Mouse (Mus musculus): ENCODE measurements around the gene Cdh22. TPM values are rescaled to one million over a fixed set of nuclear protein-coding genes. Genes with fewer than 3 reads are reported as not detected.

Cdh22 gene
- polyA plus RNA-seq, 1 experiment from 2014 or later = 0.05 TPM

DNA sequence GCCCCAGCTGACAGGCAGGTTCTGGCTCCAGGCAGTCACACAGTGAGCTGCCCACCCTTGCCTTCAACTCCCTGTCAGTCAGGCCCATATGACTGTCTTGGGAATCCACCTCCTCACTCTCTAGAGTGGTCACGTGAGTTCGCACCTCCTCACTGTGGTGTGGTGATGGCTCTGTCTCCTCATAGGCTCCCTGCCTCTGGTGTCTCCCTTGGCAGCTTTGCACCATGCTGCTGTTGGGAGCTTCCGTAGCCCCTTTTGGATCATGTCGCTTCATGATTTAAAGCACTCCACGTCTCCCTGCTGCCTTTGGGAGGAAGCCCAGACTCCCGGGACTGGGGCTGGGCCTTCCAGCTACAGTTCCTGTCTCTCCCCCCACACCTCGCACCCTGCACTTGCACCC is 170.2 kb downstream of the Cdh22 start:
- DNase-seq (ENCODE audit: low spot score) (no peak), ATAC-seq (ENCODE audit: low FRiP score, low TSS enrichment) (no peak)
- Histone ChIP-seq H3K4me2 (replicated peaks; ENCODE audit: low read depth) (no peak overlapping the region), H3K36me3 (ENCODE audit: control insufficient read depth, insufficient read depth, low read length) (no peaks in the 10 kb centered on the region), H3K9ac (ENCODE audit: low read length) (no peak overlapping the region), H3K4me1 (replicated peaks; ENCODE audit: control insufficient read depth, insufficient read depth) (no peaks in the 10 kb centered on the region), H3K27ac (replicated peaks) (no peak overlapping the region), H3K9me3 (ENCODE audit: control insufficient read depth, low read length) (no peaks in the 10 kb centered on the region), H3K27me3 (ENCODE audit: control insufficient read depth, insufficient read depth, low read length) (no peaks in the 10 kb centered on the region), H3K4me3 (ENCODE audit: low read depth, low read length) (no peak overlapping the region)
- TF ChIP-seq CTCF (IDR thresholded peaks at IDR 0.05; ENCODE audit: low read depth) (no peak), EP300 (optimal IDR thresholded peaks at IDR 0.05) (no peak)
- 40% methylated on average over 7 of the region's 7 CpGs for WGBS

DNA sequence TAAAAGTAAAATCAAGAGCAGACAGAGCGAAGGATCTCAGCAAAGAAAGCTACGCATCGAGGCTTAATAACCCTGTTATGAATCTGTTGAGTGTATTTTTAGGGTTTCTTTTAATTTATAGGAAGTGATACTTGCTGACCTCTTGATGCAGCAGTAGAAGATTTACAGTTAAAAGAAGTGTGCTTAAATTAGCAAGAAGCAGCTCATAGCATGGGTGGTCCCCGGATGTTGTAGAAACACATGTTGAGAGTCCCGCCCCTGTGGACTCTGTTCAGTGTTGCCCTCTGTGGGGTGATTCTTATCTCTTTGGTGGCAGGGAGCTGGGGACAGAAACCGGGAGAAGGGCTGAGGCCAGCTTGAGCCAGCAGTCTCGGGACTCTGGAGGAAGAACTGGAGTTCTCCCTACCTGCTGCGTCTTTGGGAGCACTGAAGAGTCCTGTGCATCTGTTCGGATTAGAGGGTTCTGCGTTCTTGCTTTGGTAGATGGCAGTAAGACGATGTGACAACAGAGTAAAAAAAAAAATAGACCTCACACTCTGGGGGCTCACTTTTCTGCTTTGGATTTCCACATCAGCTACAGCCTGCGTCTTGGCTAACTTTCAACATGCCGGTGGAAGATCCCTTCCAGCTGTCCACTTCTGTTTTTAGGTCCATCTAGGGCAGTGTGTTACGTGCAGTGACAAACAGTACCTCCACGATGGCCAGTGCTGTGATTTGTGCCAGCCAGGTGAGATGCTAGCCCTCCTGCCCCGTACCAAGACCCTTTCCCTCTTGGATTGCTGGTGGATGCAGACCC is 172.8 kb downstream of the Cdh22 start:
- WGBS = 49% methylated on average over 16 of the region's 16 CpGs
- Histone ChIP-seq H3K4me1 (replicated peaks; ENCODE audit: control insufficient read depth, insufficient read depth) (no peaks in the 10 kb centered on the region), H3K36me3 (ENCODE audit: control insufficient read depth, insufficient read depth, low read length) (no peaks in the 10 kb centered on the region), H3K4me2 (replicated peaks; ENCODE audit: low read depth) (no peak overlapping the region), H3K27ac (replicated peaks) (no peak overlapping the region), H3K27me3 (ENCODE audit: control insufficient read depth, insufficient read depth, low read length) (no peaks in the 10 kb centered on the region), H3K9me3 (ENCODE audit: control insufficient read depth, low read length) (no peaks in the 10 kb centered on the region), H3K4me3 (ENCODE audit: low read depth, low read length) (no peak overlapping the region), H3K9ac (ENCODE audit: low read length) (no peak overlapping the region)
- DNase-seq (ENCODE audit: low spot score) = no peak
- TF ChIP-seq EP300 (optimal IDR thresholded peaks at IDR 0.05) (no peak), CTCF (IDR thresholded peaks at IDR 0.05; ENCODE audit: low read depth) (no peak)
- ATAC-seq (ENCODE audit: low FRiP score, low TSS enrichment) = no peak

Other genes starting within 250 kb of the Cdh22 start
- gene Ncoa5, start 200.0 kb downstream of the Cdh22 start, polyA plus RNA-seq (2015; fragmentation: Nextera tagmentation; extraction: Ambion mirVana) = 17.3 and 17.9 TPM in 2 replicates
- 3.3 and 3.7 TPM in 2 replicates for gene Cd40, start 179.2 kb downstream of the Cdh22 start, polyA plus RNA-seq (2015; fragmentation: Nextera tagmentation; extraction: Ambion mirVana)
- not detected in 2 replicates for gene 1700025C18Rik, start 144.1 kb downstream of the Cdh22 start, polyA plus RNA-seq (2015; fragmentation: Nextera tagmentation; extraction: Ambion mirVana)
- gene Slc35c2, start 53.0 kb upstream of the Cdh22 start, polyA plus RNA-seq (2015; fragmentation: Nextera tagmentation; extraction: Ambion mirVana) = 38.5 and 39.3 TPM in 2 replicates
- gene Elmo2, start 91.6 kb upstream of the Cdh22 start, polyA plus RNA-seq (2015; fragmentation: Nextera tagmentation; extraction: Ambion mirVana) = 21.2 and 22.6 TPM in 2 replicates
- 0.05 and 0.23 TPM in 2 replicates for gene Zfp663, start 133.9 kb upstream of the Cdh22 start, polyA plus RNA-seq (2015; fragmentation: Nextera tagmentation; extraction: Ambion mirVana)
- 1.2 and 1.3 TPM in 2 replicates for gene Zfp334, start 153.4 kb upstream of the Cdh22 start, polyA plus RNA-seq (2015; fragmentation: Nextera tagmentation; extraction: Ambion mirVana)
- 0.21 and 0.23 TPM in 2 replicates for gene Ocstamp, start 165.6 kb upstream of the Cdh22 start, polyA plus RNA-seq (2015; fragmentation: Nextera tagmentation; extraction: Ambion mirVana)
- gene Slc13a3, start 238.4 kb upstream of the Cdh22 start, polyA plus RNA-seq (2015; fragmentation: Nextera tagmentation; extraction: Ambion mirVana) = 0.34 and 0.64 TPM in 2 replicates